Mouse (Mus musculus): ENCODE data around the gene Egfr.

DNA sequence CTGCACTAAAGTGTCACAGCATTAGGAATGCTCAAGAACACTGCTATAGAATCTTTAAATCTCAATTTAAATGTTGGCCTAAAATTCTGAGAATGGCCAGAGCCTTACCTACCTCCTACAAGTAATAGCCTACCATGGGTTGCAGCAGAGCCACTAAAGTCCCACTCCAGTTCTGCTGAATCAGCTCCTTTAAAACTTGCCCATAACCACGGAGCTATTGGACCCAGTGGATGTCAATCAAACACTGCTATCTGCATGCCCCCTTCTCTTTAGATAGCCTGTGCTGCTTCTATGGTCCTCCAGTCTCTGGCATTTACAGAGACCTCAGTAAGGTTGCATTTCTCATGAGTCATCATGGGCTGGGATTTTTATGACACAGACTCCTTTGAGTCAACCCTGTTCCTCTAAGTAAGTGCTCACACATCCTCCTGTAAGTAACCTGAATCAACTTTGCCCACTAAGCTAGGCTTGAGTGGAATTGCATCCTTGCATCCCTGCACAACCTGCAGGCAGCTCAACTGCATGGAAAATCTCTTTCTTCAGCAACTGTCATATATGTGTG lies 16.8 kb upstream of the Egfr start:
- TF ChIP-seq TAL1 (IDR thresholded peaks at IDR 0.05; ENCODE audit: low read length) (no peak), GATA1 (IDR thresholded peaks at IDR 0.05; ENCODE audit: low read length) (no peak)

Data from erythroblast, embryonic 14.5 days (primary cell).